Mouse (Mus musculus) bone marrow macrophage, adult 2 months (primary cell): ENCODE measurements around the gene Acp4.

Experiments
- CTCF ChIP-seq: IDR thresholded peaks from 2 replicates; pipeline ENCODE4 v1.5.1; 2012; ENCODE audit warnings: low read depth, mild to moderate bottlenecking, low read length, moderate library complexity
- POLR2A ChIP-seq: IDR thresholded peaks from 2 replicates; pipeline ENCODE4 v1.6.1; 2012; ENCODE audit warnings: mild to moderate bottlenecking, low read depth, low read length, borderline replicate concordance

DNA sequence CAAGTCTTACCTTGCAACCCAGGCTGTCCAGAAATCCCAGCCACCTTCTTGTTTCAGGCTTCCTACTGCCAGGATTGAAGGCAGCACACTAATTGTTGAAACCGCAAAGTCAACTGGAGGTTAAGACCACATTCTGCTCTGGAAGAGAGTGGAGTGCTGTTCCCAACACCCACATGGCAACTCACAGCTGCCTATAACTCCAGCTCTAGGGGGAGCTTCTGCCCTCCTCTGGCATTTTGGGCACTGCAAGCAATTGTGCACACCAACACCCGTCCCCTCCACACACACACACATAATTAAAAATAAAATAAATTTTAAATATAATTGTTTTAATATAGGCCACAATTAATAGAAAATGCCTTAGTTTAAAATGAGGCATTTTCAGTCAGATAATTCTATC, 16.0 kb downstream of the Acp4 start:
- TF ChIP-seq CTCF (no peak), POLR2A (no peak)
